Mouse (Mus musculus) lung, postnatal 0 days (tissue): ENCODE results near the gene Yrdc. TPM values are rescaled to one million over a fixed set of nuclear protein-coding genes. Genes with fewer than 3 reads are reported as not detected.
A peak's percentile ranks its signal among the peaks of the same experiment; 100 is the strongest.

ENCODE experiments used
- ATAC-seq: fragments of 200-750 bp; cut with Nextera tagmentation; 2 replicates; pipeline ENCODE4 v1.8.0; 2017; ENCODE audit warnings: moderate library complexity
- DNase-seq: peaks from one replicate; pipeline ENCODE4 v3.0.0-alpha.2; 2016; ENCODE audit warnings: low spot score
- H3K27ac ChIP-seq: fragments of 300-500 bp; sonication (generic); 2 replicates; pipeline ENCODE4 v1.5.1; 2014; ENCODE audit warnings: antibody characterized with exemption, mild to moderate bottlenecking, low read length, mixed read lengths
- H3K27me3 ChIP-seq: fragments of 300-500 bp; sonication (generic); replicated peaks from 2 replicates; pipeline ENCODE4 v1.6.1; 2014; ENCODE audit warnings: low read length, mixed read lengths; ENCODE audit not compliant: insufficient read depth
- H3K36me3 ChIP-seq: fragments of 300-500 bp; sonication (generic); 2 replicates; pipeline ENCODE4 v1.6.1; 2014; ENCODE audit warnings: low read length, mixed read lengths; ENCODE audit not compliant: insufficient read depth
- H3K4me1 ChIP-seq: fragments of 300-500 bp; sonication (generic); 2 replicates; pipeline ENCODE4 v1.6.1; 2014; ENCODE audit warnings: antibody characterized with exemption, low read depth, low read length, mixed read lengths; ENCODE audit not compliant: insufficient read depth
- H3K4me2 ChIP-seq: fragments of 300-500 bp; sonication (generic); replicated peaks from 2 replicates; pipeline ENCODE4 v1.6.1; 2014; ENCODE audit warnings: low read depth, mild to moderate bottlenecking, low read length, moderate library complexity, mixed read lengths
- H3K4me3 ChIP-seq: fragments of 300-500 bp; sonication (generic); 2 replicates; pipeline ENCODE4 v1.5.1; 2014; ENCODE audit warnings: low read depth, low read length
- H3K9ac ChIP-seq: fragments of 300-500 bp; sonication (generic); replicated peaks from 2 replicates; pipeline ENCODE4 v1.6.1; 2014; ENCODE audit warnings: low read depth, mild to moderate bottlenecking
- H3K9me3 ChIP-seq: fragments of 300-500 bp; sonication (generic); 2 replicates; pipeline ENCODE4 v1.6.1; 2016; ENCODE audit warnings: low read length, mixed read lengths
- CTCF ChIP-seq: IDR thresholded peaks from 2 replicates; pipeline ENCODE4 v1.5.1; 2016; ENCODE audit warnings: antibody characterized with exemption, mild to moderate bottlenecking
- EP300 ChIP-seq: IDR thresholded peaks from 2 replicates; pipeline ENCODE4 v1.6.1; 2016; ENCODE audit warnings: antibody characterized with exemption, mild to moderate bottlenecking, control low read depth
- WGBS: fragments of 180-500 bp; shearing (Covaris S2); extraction: QIAGEN DNeasy Blood & Tissue Kit; methylation state at CpG from one replicate; pipeline ENCODE4 v1.1.7; 2014; 5-methylcytosine and 5-hydroxymethylcytosine counted together
- polyA plus RNA-seq: library from polyadenylated mRNA; unstranded; fragments of >200 nt; fragmentation: Nextera tagmentation; extraction: Ambion mirVana; gene quantifications from 2 replicates; pipeline ENCODE4 v1.2.1, GENCODE M21; 2015

Yrdc gene
- polyA plus RNA-seq, 1 experiment from 2014 or later = 25.4 TPM

- H3K4me1 ChIP-seq = no peaks in the 10 kb centered on the region
- no peak overlapping the region for H3K9ac ChIP-seq
- TF ChIP-seq CTCF = no peak
- no peak for TF ChIP-seq EP300
- no peak overlapping the region for H3K4me2 ChIP-seq
- 90% methylated on average over 6 of the region's 6 CpGs for WGBS
- no peak overlapping the region for H3K27ac ChIP-seq
- peaks cover 26% of the 10 kb centered on the region; the same call in 1 of the 2 replicates for H3K36me3 ChIP-seq
- no peak for ATAC-seq
- DNase-seq = no peak
- no peaks in the 10 kb centered on the region for H3K27me3 ChIP-seq
- H3K4me3 ChIP-seq = no peak overlapping the region
- H3K9me3 ChIP-seq = no peaks in the 10 kb centered on the region
Measured at GRCm38 (mm10) chr4:124824967-124825366, 25.5 kb upstream of the Yrdc start.

DNA sequence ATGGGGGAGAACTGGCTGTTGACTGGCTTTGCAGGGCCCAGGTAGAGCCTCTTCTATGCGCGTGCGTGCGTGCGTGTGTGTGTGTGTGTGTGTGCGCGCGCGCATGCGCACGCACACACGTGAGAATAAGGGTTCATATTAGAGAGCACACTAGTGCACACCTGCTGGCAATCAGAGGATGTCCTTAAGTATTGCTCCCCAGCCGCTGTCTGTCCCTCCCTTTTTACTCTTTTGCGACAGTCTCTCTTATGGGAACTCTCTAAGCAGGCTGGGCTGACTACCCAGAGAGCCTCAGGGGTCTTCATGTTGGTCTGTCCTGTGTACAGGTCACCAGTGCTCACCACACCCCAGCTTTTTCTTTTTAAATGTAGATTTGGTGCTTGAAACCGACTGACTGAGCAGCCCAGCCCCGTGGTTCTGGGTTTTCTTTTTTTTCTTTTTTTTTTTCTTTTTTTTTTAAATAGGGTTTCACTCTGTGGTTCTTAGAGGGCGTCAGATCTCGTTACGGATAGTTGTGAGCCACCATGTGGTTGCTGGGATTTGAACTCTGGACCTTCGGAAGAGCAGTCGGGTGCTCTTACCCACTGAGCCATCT, 25.0 kb upstream of the Yrdc start:
- no peak overlapping the region for H3K4me3 ChIP-seq
- peaks cover 26% of the 10 kb centered on the region; the same call in 1 of the 2 replicates for H3K36me3 ChIP-seq

DNA sequence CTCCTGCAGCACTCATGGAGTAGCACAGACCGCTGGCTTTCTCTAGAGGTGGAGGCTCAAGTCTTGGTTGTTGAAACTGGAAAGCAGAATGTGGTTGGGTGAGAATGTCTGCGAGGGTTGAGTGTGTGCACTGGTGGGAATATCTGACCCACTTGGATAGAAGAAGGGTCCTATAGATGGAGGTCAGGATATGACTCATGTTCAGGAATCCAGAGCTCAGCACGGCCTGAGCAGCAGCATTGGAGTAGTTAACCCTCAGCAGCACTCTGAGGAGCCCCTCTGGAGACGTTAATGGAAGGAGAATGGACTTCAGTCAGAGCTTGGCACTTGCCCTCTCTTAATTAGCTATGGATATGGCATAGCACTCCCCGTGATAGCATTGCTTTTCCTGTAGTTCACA, 20.8 kb upstream of the Yrdc start:
- no peaks in the 10 kb centered on the region for H3K27me3 ChIP-seq
- WGBS = 54% methylated on average over 5 of the region's 5 CpGs
- no peak overlapping the region for H3K27ac ChIP-seq
- no peak overlapping the region for H3K9ac ChIP-seq
- H3K4me3 ChIP-seq = no peak overlapping the region
- H3K36me3 ChIP-seq = peaks cover 11% of the 10 kb centered on the region; the same call in 1 of the 2 replicates
- H3K4me2 ChIP-seq = no peak overlapping the region
- H3K4me1 ChIP-seq = no peaks in the 10 kb centered on the region
- H3K9me3 ChIP-seq = no peaks in the 10 kb centered on the region
- ATAC-seq (peak; percentile 44), DNase-seq (no peak)
- TF ChIP-seq CTCF = no peak
- no peak for TF ChIP-seq EP300

More for the DNA sequence above, 25.0 kb upstream of the Yrdc start:
- no peaks in the 10 kb centered on the region for H3K4me1 ChIP-seq
- WGBS = 95% methylated on average over 21 of the region's 21 CpGs
- H3K9me3 ChIP-seq = no peaks in the 10 kb centered on the region
- H3K4me2 ChIP-seq = no peak overlapping the region
- H3K9ac ChIP-seq = no peak overlapping the region
- no peak for ATAC-seq
- H3K27ac ChIP-seq = no peak overlapping the region
- no peak for DNase-seq
- H3K27me3 ChIP-seq = no peaks in the 10 kb centered on the region
- no peak for TF ChIP-seq EP300
- no peak for TF ChIP-seq CTCF

DNA sequence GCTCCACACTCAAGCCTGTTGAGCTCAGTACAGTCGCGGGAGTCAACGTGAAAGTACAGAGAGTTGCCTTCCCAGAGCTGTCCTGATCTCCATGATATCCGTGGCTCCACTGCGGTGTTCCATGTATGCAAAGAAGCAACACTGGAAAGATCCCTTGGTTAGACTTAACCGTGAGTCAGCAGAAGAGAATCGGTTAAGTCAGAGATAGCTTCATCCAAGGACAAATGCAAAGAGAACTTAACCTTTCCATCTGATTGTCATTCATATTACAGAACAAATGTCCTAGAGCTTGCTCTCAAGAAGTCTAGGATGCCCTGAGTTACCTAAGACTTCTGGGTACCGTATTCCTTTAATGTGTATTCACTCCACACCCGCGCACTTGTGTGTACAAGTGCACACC, 17.7 kb upstream of the Yrdc start:
- Histone ChIP-seq H3K9me3 (no peaks in the 10 kb centered on the region), H3K4me3 (no peak overlapping the region), H3K36me3 (no peaks in the 10 kb centered on the region), H3K27me3 (no peaks in the 10 kb centered on the region), H3K4me1 (no peaks in the 10 kb centered on the region), H3K9ac (no peak overlapping the region), H3K27ac (no peak overlapping the region), H3K4me2 (no peak overlapping the region)
- DNase-seq (no peak), ATAC-seq (no peak)
- TF ChIP-seq EP300 = no peak
- TF ChIP-seq CTCF = no peak
- 94% methylated on average over 10 of the region's 10 CpGs for WGBS

DNA sequence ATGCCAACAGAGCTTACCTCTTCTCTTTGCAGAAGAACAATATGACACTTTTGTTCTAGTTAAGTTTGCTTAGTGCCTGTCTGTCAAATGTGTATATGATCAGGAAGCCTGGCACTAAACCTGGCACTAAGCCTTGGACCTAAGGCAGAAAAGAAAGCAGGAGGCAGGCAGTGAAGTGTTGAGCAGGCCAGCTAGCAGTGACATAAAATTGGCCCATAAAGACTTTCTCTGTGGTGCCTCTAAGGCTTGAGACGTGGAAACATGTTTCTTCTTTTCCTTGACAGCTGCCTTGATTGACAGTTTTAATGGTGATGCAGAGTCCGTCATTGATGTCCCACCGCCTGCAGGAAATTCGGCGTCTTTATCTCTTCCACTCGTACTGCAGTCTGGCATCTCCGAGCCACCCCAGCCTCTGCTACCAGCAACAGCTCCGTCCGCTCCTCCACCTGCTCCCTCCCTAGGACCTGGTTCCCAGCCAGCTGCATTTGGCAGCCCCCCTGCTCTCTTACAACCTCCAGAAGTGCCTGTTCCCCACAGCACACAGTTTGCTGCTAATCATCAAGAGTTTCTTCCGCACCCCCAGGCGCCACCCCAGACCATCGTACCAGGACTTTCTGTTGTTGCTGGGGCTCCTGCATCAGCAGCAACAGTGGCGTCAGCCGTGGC, 12.3 kb upstream of the Yrdc start:
- ATAC-seq (no peak), DNase-seq (no peak)
- Histone ChIP-seq H3K27me3 (no peaks in the 10 kb centered on the region), H3K36me3 (peaks cover 6% of the 10 kb centered on the region; the same call in 1 of the 2 replicates), H3K4me1 (no peaks in the 10 kb centered on the region), H3K9me3 (no peaks in the 10 kb centered on the region), H3K4me2 (no peak overlapping the region), H3K27ac (no peak overlapping the region), H3K9ac (no peak overlapping the region), H3K4me3 (no peak overlapping the region)
- WGBS = 84% methylated on average over 14 of the region's 14 CpGs
- no peak for TF ChIP-seq EP300
- no peak for TF ChIP-seq CTCF

GRCm38 (mm10) chr4:124840998-124841397, 9.5 kb upstream of the Yrdc start:
- H3K9ac ChIP-seq = no peak overlapping the region
- ATAC-seq (no peak), DNase-seq (no peak)
- no peaks in the 10 kb centered on the region for H3K27me3 ChIP-seq
- H3K36me3 ChIP-seq = peaks cover 6% of the 10 kb centered on the region; the same call in 1 of the 2 replicates
- 100% methylated on average over 1 of the region's 1 CpGs for WGBS
- no peaks in the 10 kb centered on the region for H3K4me1 ChIP-seq
- H3K4me2 ChIP-seq = no peak overlapping the region
- TF ChIP-seq EP300 (no peak), CTCF (no peak)
- H3K9me3 ChIP-seq = no peaks in the 10 kb centered on the region
- H3K4me3 ChIP-seq = no peak overlapping the region
- no peak overlapping the region for H3K27ac ChIP-seq
